Mouse (Mus musculus) monocyte, adult 5-6 weeks (primary cell): ENCODE data around the gene Tfcp2. TPM values are rescaled to one million over a fixed set of nuclear protein-coding genes. Genes with fewer than 3 reads are reported as not detected.

Experiments used
- ATAC-seq: fragments of 153-309, 156-312 bp; replicated peaks from 2 replicates; pipeline ENCODE4 v1.8.0; 2017; ENCODE audit warnings: mild to moderate bottlenecking; ENCODE audit not compliant: low TSS enrichment, insufficient number of reproducible peaks, severe bottlenecking, poor library complexity, low FRiP score
- total RNA-seq: library from RNA; stranded (forward); fragments of 200-1000, 200-491, 200-594 nt; gene quantifications from 3 replicates; pipeline ENCODE4 v1.2.3, GENCODE M21; 2017

The Tfcp2 gene
- 4.9 to 13.8 TPM (median 10.3 TPM) in 3 replicates for total RNA-seq

GRCm38 (mm10) chr15:100551326-100552307, at the start of gene Tfcp2:
Gene Tfcp2, minus strand, starts transcription at chr15:100552008.
- ATAC-seq: peak; percentile 100

GRCm38 (mm10) chr15:100600696-100601272, 49.0 kb upstream of the Tfcp2 start:
- ATAC-seq: no peak

- ATAC-seq: peak; percentile 54
Measured at GRCm38 (mm10) chr15:100600047-100600695, 48.4 kb upstream of the Tfcp2 start.

- ATAC-seq: no peak
Measured at GRCm38 (mm10) chr15:100599276-100600046, 47.7 kb upstream of the Tfcp2 start, which contains the start of gene Pou6f1. Gene Pou6f1, minus strand, starts transcription at chr15:100599984.

- ATAC-seq: no peak
Measured at GRCm38 (mm10) chr15:100598883-100599275, 47.1 kb upstream of the Tfcp2 start.

GRCm38 (mm10) chr15:100598287-100598882, 46.6 kb upstream of the Tfcp2 start:
- ATAC-seq: no peak

GRCm38 (mm10) chr15:100592817-100593216, 41.0 kb upstream of the Tfcp2 start:
- no peak for ATAC-seq

- ATAC-seq: no peak
Measured at GRCm38 (mm10) chr15:100590436-100590835, 38.6 kb upstream of the Tfcp2 start.

- no peak for ATAC-seq
Measured at GRCm38 (mm10) chr15:100588297-100588696, 36.5 kb upstream of the Tfcp2 start.

- no peak for ATAC-seq
Measured at GRCm38 (mm10) chr15:100587166-100587565, 35.4 kb upstream of the Tfcp2 start.

- ATAC-seq: no peak
Measured at GRCm38 (mm10) chr15:100585931-100586330, 34.1 kb upstream of the Tfcp2 start.

GRCm38 (mm10) chr15:100580108-100580507, 28.3 kb upstream of the Tfcp2 start:
- no peak for ATAC-seq

- no peak for ATAC-seq
Measured at GRCm38 (mm10) chr15:100577972-100578371, 26.2 kb upstream of the Tfcp2 start.

GRCm38 (mm10) chr15:100576810-100577209, 25.0 kb upstream of the Tfcp2 start:
- ATAC-seq: no peak

- no peak for ATAC-seq
Measured at GRCm38 (mm10) chr15:100576392-100576791, 24.6 kb upstream of the Tfcp2 start.

GRCm38 (mm10) chr15:100575366-100575765, 23.6 kb upstream of the Tfcp2 start:
- no peak for ATAC-seq

GRCm38 (mm10) chr15:100574378-100574777, 22.6 kb upstream of the Tfcp2 start:
- ATAC-seq: no peak

- no peak for ATAC-seq
Measured at GRCm38 (mm10) chr15:100573946-100574345, 22.1 kb upstream of the Tfcp2 start.
